Mouse (Mus musculus) naive thymus-derived CD4-positive, alpha-beta T cell, adult 2 months (primary cell): ENCODE measurements around the gene Cldn7.
"Not testable (repeated sequence)": the region's sequence is repeated elsewhere in the genome, so short reads cannot be mapped to it uniquely, and the experiment has no call there.

ENCODE experiments used
- DNase-seq: peaks from one replicate; pipeline ENCODE4 v3.0.0-alpha.2; 2011; ENCODE audit warnings: low read depth

Cldn7 gene

GRCm38 (mm10) chr11:70014880-70015558, 50.4 kb downstream of the Cldn7 start, which contains the start of gene Acadvl:
Acadvl (minus strand) TSS chr11:70015411.
- DNase-seq, result peak; percentile 81

GRCm38 (mm10) chr11:70015677-70016076, 51.1 kb downstream of the Cldn7 start:
- no peak for DNase-seq

GRCm38 (mm10) chr11:70016177-70016576, 51.6 kb downstream of the Cldn7 start:
- not testable (repeated sequence) for DNase-seq

GRCm38 (mm10) chr11:70016669-70017068, 52.1 kb downstream of the Cldn7 start, which contains the start of gene Dlg4:
Dlg4 (plus strand) TSS chr11:70016942.
- no peak for DNase-seq

- DNase-seq, result no peak
These were observed 52.7 kb downstream of the Cldn7 start for GRCm38 (mm10) chr11:70017199-70017767.
